Mouse (Mus musculus) lung, postnatal 0 days (tissue): ENCODE results near the gene Camkv. TPM values are rescaled to one million over a fixed set of nuclear protein-coding genes. Genes with fewer than 3 reads are reported as not detected.
A peak's percentile ranks its signal among the peaks of the same experiment; 100 is the strongest.

Source experiments
- ATAC-seq: fragments of 200-750 bp; cut with Nextera tagmentation; 2 replicates; pipeline ENCODE4 v1.8.0; 2017; ENCODE audit warnings: moderate library complexity
- DNase-seq: peaks from one replicate; pipeline ENCODE4 v3.0.0-alpha.2; 2016; ENCODE audit warnings: low spot score
- H3K27ac ChIP-seq: fragments of 300-500 bp; sonication (generic); 2 replicates; pipeline ENCODE4 v1.5.1; 2014; ENCODE audit warnings: antibody characterized with exemption, mild to moderate bottlenecking, low read length, mixed read lengths
- H3K27me3 ChIP-seq: fragments of 300-500 bp; sonication (generic); replicated peaks from 2 replicates; pipeline ENCODE4 v1.6.1; 2014; ENCODE audit warnings: low read length, mixed read lengths; ENCODE audit not compliant: insufficient read depth
- H3K36me3 ChIP-seq: fragments of 300-500 bp; sonication (generic); 2 replicates; pipeline ENCODE4 v1.6.1; 2014; ENCODE audit warnings: low read length, mixed read lengths; ENCODE audit not compliant: insufficient read depth
- H3K4me1 ChIP-seq: fragments of 300-500 bp; sonication (generic); 2 replicates; pipeline ENCODE4 v1.6.1; 2014; ENCODE audit warnings: antibody characterized with exemption, low read depth, low read length, mixed read lengths; ENCODE audit not compliant: insufficient read depth
- H3K4me2 ChIP-seq: fragments of 300-500 bp; sonication (generic); replicated peaks from 2 replicates; pipeline ENCODE4 v1.6.1; 2014; ENCODE audit warnings: low read depth, mild to moderate bottlenecking, low read length, moderate library complexity, mixed read lengths
- H3K4me3 ChIP-seq: fragments of 300-500 bp; sonication (generic); 2 replicates; pipeline ENCODE4 v1.5.1; 2014; ENCODE audit warnings: low read depth, low read length
- H3K9ac ChIP-seq: fragments of 300-500 bp; sonication (generic); replicated peaks from 2 replicates; pipeline ENCODE4 v1.6.1; 2014; ENCODE audit warnings: low read depth, mild to moderate bottlenecking
- H3K9me3 ChIP-seq: fragments of 300-500 bp; sonication (generic); 2 replicates; pipeline ENCODE4 v1.6.1; 2016; ENCODE audit warnings: low read length, mixed read lengths
- CTCF ChIP-seq: IDR thresholded peaks from 2 replicates; pipeline ENCODE4 v1.5.1; 2016; ENCODE audit warnings: antibody characterized with exemption, mild to moderate bottlenecking
- EP300 ChIP-seq: IDR thresholded peaks from 2 replicates; pipeline ENCODE4 v1.6.1; 2016; ENCODE audit warnings: antibody characterized with exemption, mild to moderate bottlenecking, control low read depth
- WGBS: fragments of 180-500 bp; shearing (Covaris S2); extraction: QIAGEN DNeasy Blood & Tissue Kit; methylation state at CpG from one replicate; pipeline ENCODE4 v1.1.7; 2014; 5-methylcytosine and 5-hydroxymethylcytosine counted together
- polyA plus RNA-seq: library from polyadenylated mRNA; unstranded; fragments of >200 nt; fragmentation: Nextera tagmentation; extraction: Ambion mirVana; gene quantifications from 2 replicates; pipeline ENCODE4 v1.2.1, GENCODE M21; 2015

Gene Camkv
- polyA plus RNA-seq, 1 experiment from 2014 or later, result 0.12 TPM

DNA sequence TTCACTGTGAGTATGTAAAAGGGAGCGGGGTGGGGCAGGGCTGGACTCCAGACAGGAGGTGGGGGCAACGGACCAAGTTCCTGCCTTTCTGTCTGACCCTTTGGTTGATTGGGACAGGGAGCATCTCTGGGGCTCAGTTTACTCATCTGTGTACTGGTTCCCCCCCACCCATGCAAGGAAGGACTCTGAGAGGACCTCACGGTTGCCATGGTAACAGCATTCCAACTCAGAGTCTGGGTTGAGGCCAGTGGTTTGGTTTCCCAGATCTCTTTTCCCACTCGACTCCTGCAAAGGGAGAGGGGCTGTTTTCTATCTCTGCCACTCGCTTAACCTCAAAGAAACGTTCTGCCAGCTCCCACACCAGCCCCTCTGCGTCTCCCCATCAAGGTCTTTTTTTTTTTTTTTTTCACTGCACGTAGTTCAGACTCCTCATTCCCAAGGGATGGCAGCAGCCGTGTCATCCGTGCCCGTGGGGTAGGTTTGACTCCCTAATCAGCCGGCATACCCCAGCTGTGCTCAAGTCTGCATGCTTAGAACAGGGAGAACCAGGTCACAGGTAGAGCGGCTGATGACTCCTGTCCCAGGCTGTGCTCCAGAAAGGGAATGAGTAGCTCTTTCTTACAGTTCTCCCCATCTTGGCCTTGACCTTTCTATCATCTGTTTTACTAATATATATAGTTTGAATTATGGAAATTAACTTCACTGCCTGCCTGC, 17.4 kb upstream of the Camkv start:
- no peak overlapping the region for H3K9ac ChIP-seq
- H3K4me2 ChIP-seq, result no peak overlapping the region

DNA sequence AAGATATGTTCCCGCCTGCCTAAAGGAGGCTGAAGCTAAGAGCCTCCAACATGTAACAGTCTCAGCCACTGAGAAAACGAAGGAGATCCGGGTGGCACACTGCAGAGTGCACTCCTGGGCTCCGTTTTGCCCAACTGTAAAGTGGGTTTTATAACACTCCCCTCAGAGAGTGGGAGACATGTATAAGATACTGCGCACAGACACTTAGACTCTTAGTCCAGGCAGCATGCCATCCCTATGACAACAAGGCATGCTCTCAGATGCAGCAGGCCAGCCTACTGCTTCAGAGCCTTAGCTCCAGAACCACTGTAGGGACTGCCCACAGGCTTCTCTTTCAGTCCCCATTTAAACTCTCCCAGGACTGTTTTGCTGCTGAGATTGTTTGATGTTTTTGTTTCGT, 16.6 kb upstream of the Camkv start:
- H3K9ac ChIP-seq, result no peak overlapping the region
- H3K27me3 ChIP-seq, result no peaks in the 10 kb centered on the region
- H3K4me1 ChIP-seq, result no peaks in the 10 kb centered on the region
- ATAC-seq (no peak), DNase-seq (no peak)
- no peaks in the 10 kb centered on the region for H3K36me3 ChIP-seq
- H3K27ac ChIP-seq, result no peak overlapping the region
- WGBS, result 75% methylated on average over 6 of the region's 6 CpGs
- H3K4me2 ChIP-seq, result no peak overlapping the region
- no peaks in the 10 kb centered on the region for H3K9me3 ChIP-seq
- H3K4me3 ChIP-seq, result no peak overlapping the region
- no peak for TF ChIP-seq EP300
- no peak for TF ChIP-seq CTCF

More for the DNA sequence above, 17.4 kb upstream of the Camkv start:
- TF ChIP-seq EP300 (no peak), CTCF (no peak)
- H3K9me3 ChIP-seq, result no peaks in the 10 kb centered on the region
- peak; percentile 21; the same call in 1 of the 2 replicates for ATAC-seq
- no peaks in the 10 kb centered on the region for H3K4me1 ChIP-seq
- no peaks in the 10 kb centered on the region for H3K27me3 ChIP-seq
- H3K36me3 ChIP-seq, result no peaks in the 10 kb centered on the region
- 31% methylated on average over 13 of the region's 13 CpGs for WGBS
- no peak overlapping the region for H3K4me3 ChIP-seq
- H3K27ac ChIP-seq, result no peak overlapping the region
- peak; percentile 34 for DNase-seq

DNA sequence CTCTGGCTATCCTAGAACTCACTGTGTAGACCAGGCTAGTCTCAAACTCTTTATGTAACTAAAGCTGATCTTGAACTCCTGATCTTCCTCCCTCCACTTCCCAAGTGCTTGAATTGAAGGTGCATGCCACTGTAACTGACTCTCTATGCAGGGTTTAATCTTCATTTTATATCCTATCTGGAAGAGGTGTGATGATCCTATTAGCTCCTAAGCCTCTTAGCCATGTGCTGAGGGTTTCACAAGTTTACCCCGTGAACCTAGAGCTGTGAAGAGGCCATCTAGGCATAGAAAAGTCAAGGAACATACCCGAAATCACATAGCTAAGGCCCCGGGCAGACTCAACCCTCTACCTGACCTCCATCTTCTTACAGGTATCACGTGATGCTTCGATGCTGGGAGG, 16.0 kb upstream of the Camkv start:
- H3K27ac ChIP-seq, result no peak overlapping the region
- no peak overlapping the region for H3K4me3 ChIP-seq
- H3K9me3 ChIP-seq, result no peaks in the 10 kb centered on the region
- H3K4me1 ChIP-seq, result no peaks in the 10 kb centered on the region
- H3K27me3 ChIP-seq, result no peaks in the 10 kb centered on the region
- H3K9ac ChIP-seq, result no peak overlapping the region
- H3K4me2 ChIP-seq, result no peak overlapping the region
- no peak for ATAC-seq
- TF ChIP-seq CTCF (no peak), EP300 (no peak)
- no peak for DNase-seq
- WGBS, result 73% methylated on average over 5 of the region's 5 CpGs
- no peaks in the 10 kb centered on the region for H3K36me3 ChIP-seq

DNA sequence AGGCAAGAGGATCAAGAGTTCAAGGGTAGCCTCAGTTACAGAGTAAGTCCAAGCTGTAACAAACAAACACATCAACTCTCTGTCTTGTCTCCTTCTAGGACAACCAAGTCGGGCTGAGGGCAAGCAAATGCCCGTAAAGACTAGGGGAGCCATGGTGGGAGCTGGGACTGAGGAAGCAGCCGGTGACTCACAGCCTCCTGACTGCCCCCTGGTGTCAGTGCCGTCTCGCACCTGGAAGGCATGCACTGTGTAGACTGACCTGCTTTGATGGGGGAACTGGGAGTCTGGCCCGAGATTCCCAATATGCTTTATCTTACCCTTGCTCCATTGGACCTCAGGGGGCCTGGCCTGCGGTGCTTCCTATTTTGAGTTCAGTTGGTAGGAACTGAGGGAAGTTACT, 12.5 kb upstream of the Camkv start:
- Histone ChIP-seq H3K4me1 (no peaks in the 10 kb centered on the region; the same call in 1 of the 2 replicates), H3K36me3 (no peaks in the 10 kb centered on the region), H3K4me3 (no peak overlapping the region), H3K9me3 (no peaks in the 10 kb centered on the region), H3K27ac (no peak overlapping the region), H3K4me2 (no peak overlapping the region), H3K9ac (no peak overlapping the region), H3K27me3 (no peaks in the 10 kb centered on the region)
- TF ChIP-seq EP300 (no peak), CTCF (peak; percentile 76)
- ATAC-seq, result no peak
- WGBS, result 30% methylated on average over 7 of the region's 7 CpGs
- DNase-seq, result peak; percentile 33

DNA sequence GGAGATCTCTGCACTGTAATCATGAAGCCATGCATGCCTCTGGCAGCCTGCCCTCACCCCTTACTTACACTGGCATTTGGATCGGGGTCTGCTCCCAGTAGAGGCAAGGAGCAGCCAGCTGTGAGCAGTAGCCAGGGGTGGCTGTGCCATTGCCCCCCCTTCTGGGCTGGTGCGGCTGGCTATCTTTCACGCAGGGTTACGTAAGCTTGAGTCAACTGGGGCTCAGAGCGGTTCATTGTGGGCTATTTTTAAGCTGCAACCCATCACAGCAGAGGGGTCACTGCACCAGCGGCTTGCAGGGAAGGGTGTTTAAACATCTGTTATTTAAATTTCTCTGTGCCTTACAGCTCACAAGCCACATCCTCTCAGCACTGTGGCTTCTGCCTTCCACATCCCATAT, 11.5 kb upstream of the Camkv start:
- Histone ChIP-seq H3K27ac (no peak overlapping the region), H3K9ac (no peak overlapping the region), H3K27me3 (no peaks in the 10 kb centered on the region), H3K4me1 (no peaks in the 10 kb centered on the region; the same call in 1 of the 2 replicates), H3K4me3 (no peak overlapping the region), H3K4me2 (no peak overlapping the region), H3K36me3 (no peaks in the 10 kb centered on the region), H3K9me3 (no peaks in the 10 kb centered on the region)
- DNase-seq (peak; percentile 39), ATAC-seq (peak; percentile 41; the same call in 1 of the 2 replicates)
- TF ChIP-seq EP300 (no peak), CTCF (no peak)
- WGBS, result 22% methylated on average over 6 of the region's 6 CpGs

DNA sequence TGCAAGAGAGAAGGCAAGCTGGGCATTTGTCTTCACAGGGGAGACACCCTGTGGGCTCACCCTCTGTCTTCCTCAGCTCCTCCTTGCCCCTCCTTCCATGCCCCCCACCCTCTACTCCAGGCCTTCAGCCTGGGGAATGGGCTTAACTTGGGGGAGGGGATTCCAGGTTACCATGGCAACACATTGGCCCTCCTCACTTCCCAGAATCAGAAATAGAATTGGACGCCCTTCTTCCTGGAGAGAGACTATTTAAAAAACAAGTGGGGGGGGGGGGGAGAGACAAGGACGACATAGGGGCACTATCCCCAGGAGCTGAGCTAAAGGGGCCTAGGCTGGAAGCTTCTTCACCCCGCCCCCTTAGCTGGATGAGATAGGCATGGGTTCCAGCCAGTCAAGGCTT, 10.2 kb upstream of the Camkv start:
- Histone ChIP-seq H3K36me3 (no peaks in the 10 kb centered on the region), H3K4me3 (no peak overlapping the region), H3K27ac (no peak overlapping the region), H3K9me3 (no peaks in the 10 kb centered on the region), H3K4me2 (no peak overlapping the region), H3K9ac (no peak overlapping the region), H3K4me1 (no peaks in the 10 kb centered on the region; the same call in 1 of the 2 replicates), H3K27me3 (no peaks in the 10 kb centered on the region)
- WGBS, result 27% methylated on average over 3 of the region's 3 CpGs
- ATAC-seq (no peak), DNase-seq (no peak)
- TF ChIP-seq CTCF (no peak), EP300 (no peak)
